Mouse (Mus musculus) forebrain, embryonic 14.5 days (tissue): ENCODE results near the gene Exd1. TPM values are rescaled to one million over a fixed set of nuclear protein-coding genes. Genes with fewer than 3 reads are reported as not detected.

Experiments
- ATAC-seq: fragments of 200-750 bp; cut with Nextera tagmentation; 2 replicates; pipeline ENCODE4 v1.8.0; 2017; ENCODE audit warnings: mild to moderate bottlenecking, moderate library complexity
- DNase-seq: peaks from one replicate; pipeline ENCODE4 v3.0.0-alpha.2; 2015; ENCODE audit warnings: low spot score
- H3K27ac ChIP-seq: fragments of 300-500 bp; sonication (generic); 2 replicates; pipeline ENCODE4 v1.5.1; 2014; ENCODE audit warnings: low read depth, mild to moderate bottlenecking, control low read depth, low read length, moderate library complexity
- H3K27me3 ChIP-seq: fragments of 300-500 bp; sonication (generic); replicated peaks from 2 replicates; pipeline ENCODE4 v1.6.1; 2014; ENCODE audit warnings: low read length, control low read depth, mixed read lengths; ENCODE audit not compliant: control insufficient read depth, insufficient read depth
- H3K36me3 ChIP-seq: fragments of 300-500 bp; sonication (generic); 2 replicates; pipeline ENCODE4 v1.6.1; 2014; ENCODE audit warnings: low read length, control low read depth; ENCODE audit not compliant: control insufficient read depth, insufficient read depth
- H3K4me1 ChIP-seq: fragments of 300-500 bp; sonication (generic); 2 replicates; pipeline ENCODE4 v1.6.1; 2014; ENCODE audit warnings: antibody characterized with exemption, low read length, control low read depth; ENCODE audit not compliant: control insufficient read depth, insufficient read depth
- H3K4me2 ChIP-seq: fragments of 300-500 bp; sonication (generic); 2 replicates; pipeline ENCODE4 v1.6.1; 2014; ENCODE audit warnings: mild to moderate bottlenecking, control low read depth, low read length
- H3K4me3 ChIP-seq: fragments of 300-500 bp; sonication (generic); 2 replicates; pipeline ENCODE4 v1.5.1; 2014; ENCODE audit warnings: low read depth, low read length, control low read depth
- H3K9ac ChIP-seq: fragments of 300-500 bp; sonication (generic); 2 replicates; pipeline ENCODE4 v1.6.1; 2014; ENCODE audit warnings: mild to moderate bottlenecking, low read length, control low read depth, moderate library complexity
- H3K9me3 ChIP-seq: fragments of 300-500 bp; sonication (generic); replicated peaks from 2 replicates; pipeline ENCODE4 v1.6.1; 2016; ENCODE audit warnings: low read length, control low read depth, mixed read lengths; ENCODE audit not compliant: control insufficient read depth
- WGBS: fragments of 180-500 bp; shearing (Covaris S2); extraction: QIAGEN DNeasy Blood & Tissue Kit; methylation state at CpG from one replicate; pipeline ENCODE4 v1.1.7; 2014; 5-methylcytosine and 5-hydroxymethylcytosine counted together
- polyA plus RNA-seq: library from polyadenylated mRNA; unstranded; fragments of >200 nt; fragmentation: Nextera tagmentation; extraction: Ambion mirVana; gene quantifications from 2 replicates; pipeline ENCODE4 v1.2.1, GENCODE M21; 2014

Exd1 gene
- polyA plus RNA-seq, 1 experiment from 2014 or later = 0.29 TPM

GRCm38 (mm10) chr2:119491953-119492352 lies 55.5 kb downstream of the Exd1 start:
- H3K9me3 ChIP-seq = no peaks in the 10 kb centered on the region
- 65% methylated on average over 5 of the region's 5 CpGs for WGBS
- no peak overlapping the region for H3K4me3 ChIP-seq
- ATAC-seq (no peak), DNase-seq (no peak)
- no peaks in the 10 kb centered on the region for H3K27me3 ChIP-seq
- no peaks in the 10 kb centered on the region for H3K36me3 ChIP-seq
- H3K4me2 ChIP-seq = no peak overlapping the region
- H3K27ac ChIP-seq = no peak overlapping the region
- no peak overlapping the region for H3K9ac ChIP-seq
- H3K4me1 ChIP-seq = no peaks in the 10 kb centered on the region

- ATAC-seq = no peak
- H3K27me3 ChIP-seq = no peaks in the 10 kb centered on the region
Measured at GRCm38 (mm10) chr2:119486488-119486887, 60.9 kb downstream of the Exd1 start.

GRCm38 (mm10) chr2:119482307-119482706 lies 65.1 kb downstream of the Exd1 start:
- Histone ChIP-seq H3K9ac (no peak overlapping the region), H3K4me2 (no peak overlapping the region), H3K4me1 (peaks cover 5% of the 10 kb centered on the region; the same call in 1 of the 2 replicates), H3K27me3 (no peaks in the 10 kb centered on the region), H3K36me3 (no peaks in the 10 kb centered on the region), H3K9me3 (no peaks in the 10 kb centered on the region), H3K4me3 (no peak overlapping the region), H3K27ac (no peak overlapping the region)
- WGBS = 88% methylated on average over 1 of the region's 1 CpGs
- ATAC-seq = no peak
- DNase-seq = no peak

More at GRCm38 (mm10) chr2:119486488-119486887, 60.9 kb downstream of the Exd1 start:
- H3K4me2 ChIP-seq = no peak overlapping the region
- H3K4me1 ChIP-seq = no peaks in the 10 kb centered on the region
- no peak overlapping the region for H3K4me3 ChIP-seq
- no peak for DNase-seq
- no peak overlapping the region for H3K27ac ChIP-seq
- 3% methylated on average over 4 of the region's 4 CpGs for WGBS
- no peak overlapping the region for H3K9ac ChIP-seq
- no peaks in the 10 kb centered on the region for H3K36me3 ChIP-seq
- no peaks in the 10 kb centered on the region for H3K9me3 ChIP-seq

GRCm38 (mm10) chr2:119478397-119478749 lies 69.1 kb downstream of the Exd1 start:
- H3K36me3 ChIP-seq = no peaks in the 10 kb centered on the region
- H3K9ac ChIP-seq = peak overlapping the region; percentile 92
- no peaks in the 10 kb centered on the region for H3K9me3 ChIP-seq
- H3K4me3 ChIP-seq = peak overlapping the region; percentile 84
- H3K4me1 ChIP-seq = peaks cover 11% of the 10 kb centered on the region; the same call in 1 of the 2 replicates
- peak overlapping the region; percentile 96 for H3K27ac ChIP-seq
- H3K27me3 ChIP-seq = no peaks in the 10 kb centered on the region
- 12% methylated on average over 9 of the region's 9 CpGs for WGBS
- DNase-seq (peak; percentile 30), ATAC-seq (no peak; the same call in 1 of the 2 replicates)
- peak overlapping the region; percentile 63 for H3K4me2 ChIP-seq

- WGBS = under 1% methylated on average over 64 of the region's 72 CpGs
- H3K9me3 ChIP-seq = no peaks in the 10 kb centered on the region
- peak within 1 kb of the TSS; percentile 96 for H3K27ac ChIP-seq
- DNase-seq (peak; percentile 100), ATAC-seq (peak; percentile 96)
- peaks cover 11% of the 10 kb centered on the region; the same call in 1 of the 2 replicates for H3K4me1 ChIP-seq
- peak within 1 kb of the TSS; percentile 92 for H3K9ac ChIP-seq
- H3K36me3 ChIP-seq = no peaks in the 10 kb centered on the region
- H3K27me3 ChIP-seq = no peaks in the 10 kb centered on the region
- H3K4me3 ChIP-seq = peak within 1 kb of the TSS; percentile 84
- peak within 1 kb of the TSS; percentile 78 for H3K4me2 ChIP-seq
Measured at GRCm38 (mm10) chr2:119477571-119478396, 69.6 kb downstream of the Exd1 start, which contains the start of gene Ino80. Gene Ino80 (minus strand): TSS chr2:119477687.

- Histone ChIP-seq H3K27ac (peak overlapping the region; percentile 96), H3K27me3 (no peaks in the 10 kb centered on the region), H3K9me3 (no peaks in the 10 kb centered on the region), H3K4me2 (peak overlapping the region; percentile 78), H3K36me3 (no peaks in the 10 kb centered on the region), H3K4me3 (peak overlapping the region; percentile 84), H3K9ac (peak overlapping the region; percentile 92), H3K4me1 (peaks cover 11% of the 10 kb centered on the region; the same call in 1 of the 2 replicates)
- ATAC-seq (peak; percentile 72), DNase-seq (peak; percentile 68)
- WGBS = 1% methylated on average over 43 of the region's 44 CpGs
Measured at GRCm38 (mm10) chr2:119476621-119477391, 70.6 kb downstream of the Exd1 start.

GRCm38 (mm10) chr2:119476166-119476565 lies 71.3 kb downstream of the Exd1 start:
- H3K36me3 ChIP-seq = no peaks in the 10 kb centered on the region
- DNase-seq (no peak), ATAC-seq (no peak)
- peak overlapping the region; percentile 78 for H3K4me2 ChIP-seq
- H3K27ac ChIP-seq = no peak overlapping the region
- WGBS = 25% methylated on average over 7 of the region's 7 CpGs
- H3K4me3 ChIP-seq = peak overlapping the region; percentile 84
- H3K9ac ChIP-seq = peak overlapping the region; percentile 92; the same call in 1 of the 2 replicates
- H3K27me3 ChIP-seq = no peaks in the 10 kb centered on the region
- H3K9me3 ChIP-seq = no peaks in the 10 kb centered on the region
- peaks cover 11% of the 10 kb centered on the region; the same call in 1 of the 2 replicates for H3K4me1 ChIP-seq
